Mouse (Mus musculus) cerebellum, adult 9-11 months (tissue): Measurements from ENCODE around the gene Fam19a2.

Source experiments
- DNase-seq: peaks from one replicate; pipeline ENCODE4 v3.0.0; 2022

Gene Fam19a2

GRCm38 (mm10) chr10:123752755-123753154 is 489.0 kb downstream of the Fam19a2 start:
- no peak for DNase-seq

- DNase-seq: no peak
Measured at GRCm38 (mm10) chr10:123753996-123754395, 490.2 kb downstream of the Fam19a2 start.

GRCm38 (mm10) chr10:123789374-123789773 is 525.6 kb downstream of the Fam19a2 start:
- no peak for DNase-seq
